Mouse (Mus musculus) forebrain, embryonic 10.5 days (tissue): ENCODE data around the gene Atg101. TPM values are rescaled to one million over a fixed set of nuclear protein-coding genes. Genes with fewer than 3 reads are reported as not detected.
A peak's percentile ranks its signal among the peaks of the same experiment; 100 is the strongest.

Experiments used
- DNase-seq: peaks from one replicate; pipeline ENCODE4 v3.0.0-alpha.2; 2017; ENCODE audit warnings: low spot score; ENCODE audit errors: extremely low spot score
- H3K27ac ChIP-seq: fragments of 300-500 bp; sonication (generic); 2 replicates; pipeline ENCODE4 v1.5.1; 2016; ENCODE audit warnings: mild to moderate bottlenecking
- H3K27me3 ChIP-seq: fragments of 300-500 bp; sonication (generic); 2 replicates; pipeline ENCODE4 v1.6.1; 2016; ENCODE audit warnings: mild to moderate bottlenecking; ENCODE audit not compliant: poor library complexity, severe bottlenecking
- H3K36me3 ChIP-seq: fragments of 300-500 bp; sonication (generic); replicated peaks from 2 replicates; pipeline ENCODE4 v1.6.1; 2016; ENCODE audit warnings: mild to moderate bottlenecking, moderate library complexity
- H3K4me1 ChIP-seq: fragments of 300-500 bp; sonication (generic); 2 replicates; pipeline ENCODE4 v1.6.1; 2016
- H3K4me3 ChIP-seq: fragments of 300-500 bp; sonication (generic); 2 replicates; pipeline ENCODE4 v1.5.1; 2016; ENCODE audit warnings: mild to moderate bottlenecking, moderate library complexity
- H3K9me3 ChIP-seq: fragments of 300-500 bp; sonication (generic); 2 replicates; pipeline ENCODE4 v1.6.1; 2016; ENCODE audit warnings: mild to moderate bottlenecking, moderate library complexity
- WGBS: fragments of 180-500 bp; shearing (Covaris S2); methylation state at CpG from one replicate; pipeline ENCODE4 v1.1.7; 2016; 5-methylcytosine and 5-hydroxymethylcytosine counted together
- polyA plus RNA-seq: library from polyadenylated mRNA; unstranded; fragments of >200 nt; fragmentation: Nextera tagmentation; extraction: Ambion mirVana; gene quantifications from 2 replicates; pipeline ENCODE4 v1.2.1, GENCODE M21; 2016

The Atg101 gene
- polyA plus RNA-seq, 1 experiment from 2014 or later = 77.8 TPM

DNA sequence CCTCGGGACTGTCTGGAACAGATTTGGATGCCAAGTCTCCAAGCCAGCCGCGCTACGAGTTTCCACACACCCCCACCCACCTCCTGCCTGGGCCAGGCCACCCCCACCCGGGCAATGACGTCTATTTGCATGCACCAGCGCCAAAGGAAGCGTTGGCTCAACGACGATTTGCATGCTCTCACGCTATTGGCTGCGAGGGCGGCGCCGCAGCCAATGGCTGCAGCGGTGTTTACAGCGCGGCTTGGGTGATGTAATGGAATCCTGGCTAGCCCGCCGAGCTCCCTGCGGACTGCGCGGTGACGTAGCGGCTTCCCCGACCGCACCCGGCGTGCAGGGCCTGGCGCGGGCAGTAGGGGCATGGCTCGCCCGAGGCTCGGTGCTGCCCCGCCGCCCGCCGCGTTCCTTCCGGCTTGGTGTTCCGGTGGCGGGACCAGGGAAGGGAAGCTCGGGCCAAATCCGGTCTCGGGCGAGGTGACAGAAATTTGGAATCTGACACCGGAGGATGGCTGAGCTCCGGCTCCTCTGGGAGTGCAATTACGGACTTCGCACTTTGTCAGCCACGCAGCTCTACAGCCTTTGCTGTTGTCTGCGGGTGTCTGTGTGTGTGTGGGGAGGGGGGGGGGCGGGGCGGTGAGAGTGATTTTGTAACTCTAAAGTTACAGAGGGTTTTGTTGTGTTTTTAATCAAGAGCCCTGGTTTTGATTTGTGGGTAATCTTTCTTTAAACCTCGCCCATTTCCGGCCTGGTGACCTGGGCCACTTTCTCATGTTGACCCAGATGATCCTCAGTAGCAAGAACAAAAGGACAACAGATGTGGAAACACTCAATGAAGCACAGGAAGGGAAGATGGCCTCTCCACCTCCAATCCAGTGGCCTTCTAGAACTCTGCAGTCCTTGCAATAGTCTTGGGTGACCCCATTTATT is 37.6 kb upstream of the Atg101 start:
- peak overlapping the region; percentile 54 for H3K4me3 ChIP-seq
- H3K9me3 ChIP-seq = no peaks in the 10 kb centered on the region
- WGBS = 2% methylated on average over 56 of the region's 56 CpGs
- peak overlapping the region; percentile 89 for H3K27ac ChIP-seq
- peak; percentile 95 for DNase-seq
- peaks cover 34% of the 10 kb centered on the region for H3K4me1 ChIP-seq
- H3K27me3 ChIP-seq = peaks cover 17% of the 10 kb centered on the region; the same call in 1 of the 2 replicates
- H3K36me3 ChIP-seq = no peaks in the 10 kb centered on the region

DNA sequence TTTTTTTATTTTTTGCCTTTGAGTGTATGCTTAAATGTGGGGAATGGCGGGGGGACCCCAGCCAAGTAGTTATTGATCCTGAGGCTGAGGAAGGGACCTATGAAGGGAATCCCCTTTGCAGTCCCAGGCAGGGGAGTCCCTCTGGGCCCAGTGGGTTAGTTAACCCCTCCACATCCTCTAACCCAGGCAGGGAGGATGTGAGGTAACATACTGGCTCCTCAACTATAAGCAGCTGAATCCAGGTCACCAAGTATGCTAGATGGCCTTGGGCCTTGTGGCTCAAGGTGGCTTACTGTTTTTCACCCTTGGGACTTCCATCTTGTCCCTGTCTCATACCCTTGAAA is 36.9 kb upstream of the Atg101 start:
- no peak for DNase-seq
- WGBS = 76% methylated on average over 1 of the region's 1 CpGs
- Histone ChIP-seq H3K4me3 (peak overlapping the region; percentile 54; the same call in 1 of the 2 replicates), H3K9me3 (no peaks in the 10 kb centered on the region), H3K36me3 (no peaks in the 10 kb centered on the region), H3K27ac (peak overlapping the region; percentile 89), H3K27me3 (peaks cover 13% of the 10 kb centered on the region), H3K4me1 (peaks cover 33% of the 10 kb centered on the region)

DNA sequence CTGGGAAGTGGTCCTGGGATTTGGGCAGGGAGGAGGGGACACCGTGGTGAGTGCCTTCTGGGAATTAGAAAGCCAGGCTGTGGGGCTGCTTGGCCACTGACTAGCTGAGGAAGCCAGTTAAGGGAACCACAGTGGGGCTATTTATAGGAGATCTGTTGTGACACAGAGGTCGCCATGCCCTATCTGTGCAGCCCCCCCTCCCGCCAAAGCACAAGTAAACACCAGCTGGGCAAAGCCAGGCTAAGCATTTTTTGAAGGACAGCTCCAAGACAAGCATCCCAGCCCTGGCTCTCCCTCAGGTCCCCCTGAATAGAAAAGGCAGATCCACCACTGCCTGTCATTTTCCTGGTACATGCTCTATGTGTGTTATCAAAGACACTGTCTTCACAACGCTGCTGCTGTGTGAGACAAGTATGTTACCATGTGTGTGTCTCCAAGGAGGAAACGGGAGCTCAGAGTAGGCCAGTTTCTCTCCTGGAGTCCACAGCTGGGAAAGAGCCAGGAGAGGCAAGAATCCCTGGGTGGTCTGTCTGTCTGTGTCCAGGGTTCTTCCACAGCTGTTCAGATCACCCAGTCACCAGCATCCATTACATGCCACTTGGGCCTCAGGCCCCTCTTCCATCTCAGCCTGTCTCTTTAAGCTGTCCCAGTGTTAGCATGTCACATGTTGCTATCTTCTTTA is 35.9 kb upstream of the Atg101 start:
- peaks cover 18% of the 10 kb centered on the region for H3K27me3 ChIP-seq
- H3K9me3 ChIP-seq = no peaks in the 10 kb centered on the region
- peaks cover 29% of the 10 kb centered on the region for H3K4me1 ChIP-seq
- 52% methylated on average over 5 of the region's 5 CpGs for WGBS
- peak overlapping the region; percentile 11; the same call in 1 of the 2 replicates for H3K27ac ChIP-seq
- H3K4me3 ChIP-seq = no peak overlapping the region
- no peak for DNase-seq
- no peaks in the 10 kb centered on the region for H3K36me3 ChIP-seq

DNA sequence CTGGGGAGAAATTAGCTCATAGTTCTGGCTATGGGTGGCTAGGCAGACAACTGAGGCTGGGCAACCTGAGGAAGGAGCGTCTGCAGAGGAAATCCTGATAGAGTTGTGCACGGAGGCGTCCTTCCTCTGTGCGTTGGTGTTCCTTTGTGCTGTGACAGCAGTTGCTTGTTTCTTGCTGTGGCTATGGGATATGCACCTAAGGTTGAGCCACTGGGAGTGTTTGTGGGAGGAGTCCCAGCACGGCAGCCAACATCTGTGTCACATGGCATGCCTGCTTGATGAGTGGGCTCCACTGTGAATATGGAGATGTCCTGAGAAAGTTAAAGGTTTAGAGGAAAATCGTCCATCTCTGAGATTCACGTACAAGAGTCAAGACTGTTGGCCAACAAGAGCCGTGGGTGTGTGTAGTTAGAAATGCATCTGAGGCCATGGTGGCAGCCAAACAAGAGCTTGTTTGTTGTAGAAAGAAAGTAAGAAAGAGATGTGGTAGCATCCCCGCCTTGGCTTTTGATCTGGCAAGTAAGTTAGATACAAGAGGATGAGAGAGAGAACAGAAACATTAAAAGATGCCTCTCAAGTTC is 33.8 kb upstream of the Atg101 start:
- Histone ChIP-seq H3K27ac (no peak overlapping the region), H3K4me3 (no peak overlapping the region), H3K9me3 (no peaks in the 10 kb centered on the region), H3K36me3 (no peaks in the 10 kb centered on the region), H3K4me1 (peaks cover 44% of the 10 kb centered on the region), H3K27me3 (peaks cover 32% of the 10 kb centered on the region)
- WGBS = 85% methylated on average over 9 of the region's 9 CpGs
- no peak for DNase-seq

DNA sequence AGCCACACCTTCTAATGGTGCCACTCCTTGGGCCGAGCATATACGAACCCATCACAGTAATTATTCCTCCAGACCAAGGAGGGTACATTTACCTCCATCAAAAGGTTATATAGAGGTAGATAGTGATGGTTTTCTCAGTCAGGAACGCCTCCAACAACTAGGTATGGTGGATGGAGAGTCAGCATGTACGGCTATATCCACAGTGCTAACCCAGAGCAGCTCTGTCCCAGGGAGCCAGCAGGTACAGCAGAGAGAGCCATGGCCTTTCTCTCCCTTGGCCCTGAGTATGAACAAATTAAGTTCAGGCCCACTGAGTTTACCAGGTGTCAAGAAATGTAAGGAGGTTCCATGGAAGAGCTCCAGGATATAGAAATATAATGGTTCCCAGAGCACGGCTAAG is 32.1 kb upstream of the Atg101 start:
- DNase-seq = no peak
- peaks cover 42% of the 10 kb centered on the region for H3K4me1 ChIP-seq
- no peaks in the 10 kb centered on the region for H3K36me3 ChIP-seq
- WGBS = 90% methylated on average over 5 of the region's 5 CpGs
- H3K27me3 ChIP-seq = peaks cover 38% of the 10 kb centered on the region
- no peak overlapping the region for H3K4me3 ChIP-seq
- no peak overlapping the region for H3K27ac ChIP-seq
- H3K9me3 ChIP-seq = no peaks in the 10 kb centered on the region

DNA sequence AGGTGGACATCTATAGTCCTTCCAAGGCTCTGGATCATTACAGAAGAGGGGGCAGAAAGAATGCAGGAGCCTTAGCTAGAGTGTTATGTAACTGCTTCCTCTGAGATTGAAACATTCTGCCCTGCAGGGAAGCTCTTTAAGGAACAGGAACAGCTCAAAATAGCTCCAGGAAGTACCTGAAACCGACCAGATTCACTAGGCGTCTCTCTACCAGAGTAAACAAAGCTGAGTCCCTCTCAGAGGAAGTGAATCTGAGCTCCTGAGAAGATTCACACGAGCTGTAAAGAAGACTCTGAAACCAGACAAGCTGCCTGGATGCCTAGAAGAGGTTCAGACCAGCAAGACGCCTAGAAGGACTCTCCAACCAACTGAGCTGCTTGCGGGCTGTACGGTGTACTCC is 31.5 kb upstream of the Atg101 start:
- no peak for DNase-seq
- Histone ChIP-seq H3K27ac (no peak overlapping the region), H3K27me3 (peaks cover 39% of the 10 kb centered on the region), H3K9me3 (no peaks in the 10 kb centered on the region), H3K4me3 (no peak overlapping the region), H3K4me1 (peaks cover 38% of the 10 kb centered on the region), H3K36me3 (no peaks in the 10 kb centered on the region)
- 89% methylated on average over 6 of the region's 6 CpGs for WGBS

DNA sequence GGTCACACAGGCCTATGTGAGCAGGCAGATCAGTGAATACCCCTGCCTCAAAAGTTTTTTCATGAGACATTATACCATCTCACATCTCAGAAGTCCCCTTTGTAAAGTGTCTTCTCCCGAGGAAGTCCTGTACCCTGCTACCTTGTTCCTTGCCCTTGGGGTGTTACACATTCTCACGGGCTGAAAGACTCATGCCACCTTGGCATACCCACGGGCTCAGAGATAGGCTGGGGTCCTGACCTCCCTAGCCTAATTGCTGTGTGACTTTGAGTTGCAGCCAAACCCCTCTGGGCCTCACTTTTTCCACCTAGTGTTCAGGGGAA is 30.5 kb upstream of the Atg101 start:
- Histone ChIP-seq H3K4me3 (peak overlapping the region; percentile 69), H3K27me3 (peaks cover 34% of the 10 kb centered on the region), H3K9me3 (no peaks in the 10 kb centered on the region), H3K36me3 (0 out of 2 replicates have a peak, but pooled peaks cover 4% of the 10 kb centered on the region), H3K27ac (peak overlapping the region; percentile 90), H3K4me1 (peaks cover 30% of the 10 kb centered on the region)
- no peak for DNase-seq
- 44% methylated on average over 3 of the region's 3 CpGs for WGBS

DNA sequence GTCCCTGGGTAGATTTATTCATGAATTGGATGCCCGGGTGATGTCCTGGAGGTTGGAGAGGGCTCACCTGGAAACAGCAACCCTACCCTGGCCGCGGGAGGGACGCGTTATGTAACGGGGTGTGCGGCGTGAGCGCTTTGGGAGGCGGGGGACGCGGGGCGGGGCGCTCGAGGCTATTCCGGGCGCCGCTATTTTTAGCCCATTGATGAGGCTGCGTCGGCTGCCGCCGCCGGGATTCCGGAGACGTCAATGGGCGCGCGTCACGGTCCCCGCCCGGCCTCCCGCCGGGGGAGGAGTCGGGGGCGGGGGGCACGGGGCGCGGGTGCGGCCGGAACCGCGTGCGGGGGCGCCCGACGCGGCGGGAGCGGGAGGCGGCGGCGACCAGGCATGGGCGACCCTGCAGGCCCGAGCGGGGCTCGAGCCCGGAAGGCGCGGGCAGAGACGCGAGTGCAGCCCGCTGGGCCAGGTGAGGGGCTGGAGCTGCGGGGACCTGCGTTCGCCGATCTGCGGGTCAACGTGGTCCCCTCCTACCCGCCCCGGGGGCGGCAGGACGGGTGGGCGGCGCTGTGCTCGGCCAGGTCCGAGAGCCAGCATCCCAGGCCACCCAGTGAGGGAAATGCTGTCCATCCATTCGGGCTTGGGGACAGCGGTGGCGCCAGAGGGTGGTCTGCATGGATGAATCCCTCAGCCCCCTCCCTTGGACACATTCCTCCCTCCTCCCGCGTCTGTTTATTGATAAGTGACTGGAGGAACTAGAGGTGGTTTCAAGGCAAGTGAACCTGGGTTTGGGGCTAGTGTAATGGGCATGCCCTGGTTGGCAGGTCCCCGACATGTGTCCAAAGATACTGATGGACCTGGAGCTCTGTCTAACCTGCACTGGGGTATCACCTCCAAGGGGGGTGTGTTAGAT is 29.9 kb upstream of the Atg101 start, which contains the start of gene Nr4a1:
Gene Nr4a1, plus strand, starts transcription at position 384 of the 910 bp plus-strand sequence.
- whole genome bisulfite sequencing = 1% methylated on average over 82 of the region's 82 CpGs
- H3K4me3 ChIP-seq = peak within 1 kb of the TSS; percentile 69
- 0 out of 2 replicates have a peak, but pooled peaks cover 4% of the 10 kb centered on the region for H3K36me3 ChIP-seq
- peak within 1 kb of the TSS; percentile 90 for H3K27ac ChIP-seq
- no peaks in the 10 kb centered on the region for H3K9me3 ChIP-seq
- DNase-seq = peak; percentile 58
- H3K4me1 ChIP-seq = peaks cover 30% of the 10 kb centered on the region
- H3K27me3 ChIP-seq = peaks cover 34% of the 10 kb centered on the region

DNA sequence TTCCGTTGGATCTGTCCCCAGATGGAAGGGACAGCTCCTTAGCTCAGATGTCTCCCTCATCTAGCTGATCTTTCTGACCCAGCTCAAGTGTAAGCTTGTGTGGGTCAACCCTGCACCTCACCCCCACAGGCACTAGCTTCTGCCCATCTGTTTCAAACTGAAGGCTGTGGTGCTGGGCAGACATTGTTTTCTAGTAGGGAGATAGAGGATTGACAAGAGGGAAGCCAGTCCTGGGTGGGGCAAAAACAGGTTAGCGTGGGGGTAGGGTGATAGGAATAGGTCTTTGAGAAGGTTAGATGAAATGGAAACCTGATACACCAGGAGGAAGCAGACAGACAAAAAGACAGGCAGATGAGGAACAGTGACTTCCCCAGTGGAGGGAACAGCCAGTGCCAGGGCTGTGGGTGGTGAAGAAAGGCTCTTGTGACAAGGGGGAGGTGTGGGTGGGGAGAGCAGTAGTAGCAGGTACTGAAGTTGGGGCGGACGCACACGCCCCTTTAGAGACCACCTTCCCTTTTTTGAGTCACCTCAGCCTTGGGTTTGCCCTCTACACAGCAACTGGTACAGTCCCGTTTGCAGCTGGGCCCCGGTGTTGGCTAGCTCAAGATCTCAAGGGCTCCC is 28.1 kb upstream of the Atg101 start:
- peaks cover 41% of the 10 kb centered on the region for H3K4me1 ChIP-seq
- no peak overlapping the region for H3K27ac ChIP-seq
- 0 out of 2 replicates have a peak, but pooled peaks cover 4% of the 10 kb centered on the region for H3K36me3 ChIP-seq
- peaks cover 34% of the 10 kb centered on the region for H3K27me3 ChIP-seq
- H3K4me3 ChIP-seq = no peak overlapping the region
- WGBS = 89% methylated on average over 7 of the region's 7 CpGs
- no peaks in the 10 kb centered on the region for H3K9me3 ChIP-seq
- DNase-seq = no peak

DNA sequence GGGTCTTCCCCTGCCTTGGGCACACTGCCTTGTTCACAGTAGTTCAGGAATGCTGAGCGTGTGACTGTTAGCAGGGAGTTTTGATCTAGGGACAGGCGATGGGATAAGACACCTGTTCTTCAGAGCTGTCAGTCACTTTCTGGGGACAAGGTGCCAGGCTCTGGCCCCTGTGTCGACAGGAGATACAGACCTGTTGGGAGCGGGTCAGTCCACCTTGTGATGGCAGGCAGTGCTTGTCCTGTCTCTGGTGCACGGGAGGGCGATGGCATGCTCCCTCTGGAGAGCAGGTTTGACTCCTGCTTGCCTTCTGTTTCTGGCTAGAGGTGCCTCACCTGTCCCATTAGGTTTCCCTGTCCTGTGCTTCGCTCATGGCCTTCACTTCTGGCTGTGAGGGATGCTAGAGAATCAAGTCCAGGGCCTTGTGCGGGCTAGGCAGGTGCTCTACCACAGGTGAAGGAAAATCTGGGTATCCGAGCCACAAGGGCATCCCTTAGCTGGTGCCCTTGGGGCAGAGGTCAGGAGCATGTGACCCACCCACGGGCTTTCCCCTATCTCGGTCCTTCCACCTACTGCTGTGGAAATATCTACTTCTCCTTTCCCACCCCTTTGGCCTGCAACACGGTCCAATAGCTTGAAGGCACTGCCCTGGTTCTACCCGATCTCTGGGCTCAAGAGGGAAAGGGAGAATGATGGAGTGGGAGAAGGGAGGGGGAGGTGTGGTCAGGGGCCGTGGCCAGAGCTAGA is 27.4 kb upstream of the Atg101 start:
- Histone ChIP-seq H3K27me3 (peaks cover 34% of the 10 kb centered on the region), H3K4me3 (no peak overlapping the region), H3K27ac (0 out of 2 replicates have a peak overlapping the region, but pooled peaks have one; percentile 44), H3K4me1 (peaks cover 45% of the 10 kb centered on the region), H3K9me3 (no peaks in the 10 kb centered on the region), H3K36me3 (0 out of 2 replicates have a peak, but pooled peaks cover 4% of the 10 kb centered on the region)
- 82% methylated on average over 14 of the region's 14 CpGs for WGBS
- DNase-seq = no peak

DNA sequence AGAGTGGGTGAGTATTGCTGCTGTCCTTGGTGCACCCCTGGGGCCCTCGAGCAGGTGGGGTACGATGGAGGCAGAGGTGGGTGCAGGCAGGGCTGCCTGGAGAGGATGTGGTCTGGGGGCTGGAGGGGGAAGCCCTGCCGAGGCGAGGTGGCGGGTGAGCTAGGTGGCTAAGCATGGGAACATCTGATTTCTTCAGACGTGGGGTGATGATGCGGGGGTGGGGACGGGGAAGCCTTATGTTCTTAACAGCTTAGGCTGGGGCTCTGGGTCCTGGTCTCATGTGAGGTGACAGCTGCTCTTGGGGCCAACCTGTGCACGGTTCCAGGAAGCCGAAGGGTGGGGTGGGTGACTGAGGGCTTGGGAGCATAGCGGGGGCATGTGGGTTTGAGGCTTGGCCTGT is 25.7 kb upstream of the Atg101 start:
- H3K27me3 ChIP-seq = peaks cover 18% of the 10 kb centered on the region
- peaks cover 53% of the 10 kb centered on the region for H3K4me1 ChIP-seq
- 0 out of 2 replicates have a peak, but pooled peaks cover 4% of the 10 kb centered on the region for H3K36me3 ChIP-seq
- WGBS = 88% methylated on average over 11 of the region's 11 CpGs
- no peaks in the 10 kb centered on the region for H3K9me3 ChIP-seq
- H3K27ac ChIP-seq = no peak overlapping the region
- DNase-seq = no peak
- no peak overlapping the region for H3K4me3 ChIP-seq
